Mouse (Mus musculus) midbrain, embryonic 10.5 days (tissue): ENCODE data around the gene Oit1. TPM values are rescaled to one million over a fixed set of nuclear protein-coding genes. Genes with fewer than 3 reads are reported as not detected.

ENCODE experiments used
- DNase-seq: peaks from one replicate; pipeline ENCODE4 v3.0.0-alpha.2; 2017; ENCODE audit warnings: low spot score
- H3K27ac ChIP-seq: fragments of 300-500 bp; sonication (generic); replicated peaks from 2 replicates; pipeline ENCODE4 v1.5.1; 2016; ENCODE audit warnings: mild to moderate bottlenecking
- H3K27me3 ChIP-seq: fragments of 300-500 bp; sonication (generic); 2 replicates; pipeline ENCODE4 v1.6.1; 2016; ENCODE audit warnings: low read depth, mild to moderate bottlenecking; ENCODE audit not compliant: poor library complexity, severe bottlenecking
- H3K36me3 ChIP-seq: fragments of 300-500 bp; sonication (generic); 2 replicates; pipeline ENCODE4 v1.6.1; 2016; ENCODE audit warnings: mild to moderate bottlenecking, moderate library complexity
- H3K4me1 ChIP-seq: fragments of 300-500 bp; sonication (generic); 2 replicates; pipeline ENCODE4 v1.6.1; 2016
- H3K4me3 ChIP-seq: fragments of 300-500 bp; sonication (generic); 2 replicates; pipeline ENCODE4 v1.5.1; 2016; ENCODE audit warnings: mild to moderate bottlenecking, moderate library complexity
- H3K9me3 ChIP-seq: fragments of 300-500 bp; sonication (generic); replicated peaks from 2 replicates; pipeline ENCODE4 v1.6.1; 2016; ENCODE audit warnings: mild to moderate bottlenecking
- WGBS: fragments of 180-500 bp; shearing (Covaris S2); methylation state at CpG from one replicate; pipeline ENCODE4 v1.1.7; 2016; 5-methylcytosine and 5-hydroxymethylcytosine counted together
- polyA plus RNA-seq: library from polyadenylated mRNA; unstranded; fragments of >200 nt; fragmentation: Nextera tagmentation; extraction: Ambion mirVana; gene quantifications from 2 replicates; pipeline ENCODE4 v1.2.1, GENCODE M21; 2016

Gene Oit1
- polyA plus RNA-seq, 1 experiment from 2014 or later = 0.09 TPM

DNA sequence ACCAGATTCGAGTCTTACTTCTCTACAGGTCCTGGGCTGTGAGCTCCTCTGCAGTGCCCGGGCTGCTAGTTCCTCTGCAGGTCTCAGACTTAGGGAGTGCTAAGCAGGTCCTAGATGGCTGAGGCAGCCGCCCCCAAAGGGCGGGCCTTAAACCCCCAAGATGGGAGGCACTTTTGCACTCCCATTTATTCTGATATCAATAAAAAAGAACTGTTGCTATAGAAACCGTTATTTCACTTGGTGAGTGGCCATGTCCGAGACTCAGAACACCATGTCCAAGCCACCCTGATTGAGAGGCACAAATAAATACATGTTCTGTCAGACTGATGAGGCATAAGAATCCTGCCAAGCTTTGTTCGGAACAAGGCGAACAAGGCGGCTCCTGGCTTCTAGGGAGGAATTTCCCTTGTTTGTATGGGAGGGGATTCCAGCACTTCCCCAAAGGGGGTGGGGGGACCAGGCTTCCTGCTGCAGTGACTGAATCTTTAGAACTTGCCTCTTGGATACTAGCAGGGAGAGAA is 68.9 kb downstream of the Oit1 start:
- 14% methylated on average over 9 of the region's 9 CpGs for WGBS
- H3K27me3 ChIP-seq = peaks cover 46% of the 10 kb centered on the region
- DNase-seq = no peak
- no peaks in the 10 kb centered on the region for H3K36me3 ChIP-seq
- peaks cover 12% of the 10 kb centered on the region for H3K4me1 ChIP-seq
- H3K4me3 ChIP-seq = no peak overlapping the region
- no peak overlapping the region for H3K27ac ChIP-seq
- no peaks in the 10 kb centered on the region for H3K9me3 ChIP-seq

DNA sequence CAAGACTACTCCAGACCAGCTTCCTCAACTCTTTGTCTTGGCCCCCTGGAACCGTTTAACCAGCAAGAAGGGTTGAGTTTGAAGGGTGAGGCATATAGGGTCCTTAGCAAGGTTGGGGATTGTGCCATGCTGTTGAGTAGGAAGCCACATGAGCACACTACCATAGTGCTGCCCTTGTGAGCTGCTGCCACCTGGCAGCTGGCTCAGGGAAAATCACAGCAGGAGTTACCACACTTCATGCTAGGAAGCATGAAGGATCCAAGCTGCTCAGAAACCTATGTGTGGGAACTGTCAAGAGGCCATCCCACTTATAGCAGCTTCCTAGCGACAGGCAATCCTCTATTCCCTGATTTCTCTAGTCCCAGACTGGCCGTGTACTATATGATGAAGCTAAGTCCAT is 69.9 kb downstream of the Oit1 start:
- Histone ChIP-seq H3K36me3 (no peaks in the 10 kb centered on the region), H3K27ac (no peak overlapping the region), H3K4me3 (no peak overlapping the region), H3K4me1 (peaks cover 12% of the 10 kb centered on the region), H3K27me3 (peaks cover 36% of the 10 kb centered on the region), H3K9me3 (no peaks in the 10 kb centered on the region)
- DNase-seq = no peak
- 69% methylated on average over 3 of the region's 3 CpGs for WGBS

DNA sequence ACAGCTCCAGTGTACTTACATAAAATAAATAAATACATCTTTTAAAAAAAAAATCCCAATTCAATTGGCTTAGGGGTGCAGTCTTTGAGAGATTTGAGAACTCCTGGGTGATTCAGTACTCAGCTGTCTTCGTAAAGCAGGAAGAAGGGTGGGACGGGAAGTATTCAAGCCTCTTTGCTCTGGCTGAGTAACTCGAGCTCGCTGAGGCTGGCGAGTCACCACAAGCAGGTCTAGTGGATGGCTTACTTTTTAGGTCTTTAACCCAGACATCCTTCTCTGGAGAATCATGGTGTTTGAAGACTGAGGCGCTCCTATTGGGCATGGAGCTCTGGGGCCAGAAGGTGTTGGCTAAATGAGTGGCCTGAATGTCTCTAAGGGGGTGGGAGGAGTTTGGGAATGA is 71.7 kb downstream of the Oit1 start:
- H3K27me3 ChIP-seq = peaks cover 32% of the 10 kb centered on the region
- no peak overlapping the region for H3K4me3 ChIP-seq
- 81% methylated on average over 6 of the region's 6 CpGs for WGBS
- no peaks in the 10 kb centered on the region for H3K9me3 ChIP-seq
- H3K27ac ChIP-seq = no peak overlapping the region
- H3K36me3 ChIP-seq = no peaks in the 10 kb centered on the region
- peaks cover 12% of the 10 kb centered on the region for H3K4me1 ChIP-seq
- no peak for DNase-seq

DNA sequence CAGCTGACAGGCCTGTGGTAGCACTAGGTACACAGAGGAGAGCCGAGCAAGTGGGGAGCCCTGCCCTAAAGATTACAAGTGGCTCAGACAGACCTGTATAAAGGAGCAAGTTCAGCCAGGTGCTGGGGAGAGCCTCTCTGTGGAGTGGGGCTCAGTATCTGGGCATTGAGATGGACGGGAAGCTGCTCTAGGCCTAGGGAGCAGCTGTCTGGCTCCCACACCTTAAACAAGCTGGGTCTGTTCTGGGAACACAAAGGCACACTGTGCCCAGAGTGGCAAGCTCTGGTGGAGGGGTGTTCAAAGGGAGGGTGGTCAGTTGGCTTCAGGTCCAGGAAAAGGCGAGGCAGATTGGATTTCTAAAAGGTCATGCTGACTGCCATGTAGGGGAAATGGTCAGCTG is 73.5 kb downstream of the Oit1 start:
- Histone ChIP-seq H3K4me3 (no peak overlapping the region), H3K27me3 (peaks cover 14% of the 10 kb centered on the region), H3K27ac (no peak overlapping the region), H3K4me1 (peaks cover 8% of the 10 kb centered on the region), H3K36me3 (no peaks in the 10 kb centered on the region), H3K9me3 (no peaks in the 10 kb centered on the region)
- no peak for DNase-seq
- WGBS = 71% methylated on average over 3 of the region's 3 CpGs

DNA sequence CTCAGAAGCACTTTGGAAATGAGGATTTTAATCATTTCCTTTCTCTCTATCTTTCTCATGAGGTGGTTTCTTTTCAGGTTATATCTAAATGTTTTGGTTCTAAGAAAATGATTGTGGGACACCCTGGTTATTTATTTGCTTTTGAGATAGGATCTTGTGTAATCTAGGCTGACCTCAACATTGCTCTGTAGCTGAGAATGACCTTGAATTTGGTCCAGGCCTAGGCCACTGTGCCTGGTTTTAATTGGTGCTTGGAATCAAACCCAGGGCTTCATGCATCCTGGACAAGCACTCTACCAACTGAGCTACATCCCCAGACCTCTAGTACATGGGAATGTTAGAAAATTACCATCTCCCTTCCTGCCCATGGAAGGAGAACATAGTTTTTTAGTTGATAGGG is 74.5 kb downstream of the Oit1 start:
- H3K9me3 ChIP-seq = no peaks in the 10 kb centered on the region
- no peak for DNase-seq
- no peaks in the 10 kb centered on the region for H3K36me3 ChIP-seq
- no peaks in the 10 kb centered on the region for H3K4me1 ChIP-seq
- H3K27me3 ChIP-seq = peaks cover 11% of the 10 kb centered on the region
- no peak overlapping the region for H3K4me3 ChIP-seq
- H3K27ac ChIP-seq = no peak overlapping the region

DNA sequence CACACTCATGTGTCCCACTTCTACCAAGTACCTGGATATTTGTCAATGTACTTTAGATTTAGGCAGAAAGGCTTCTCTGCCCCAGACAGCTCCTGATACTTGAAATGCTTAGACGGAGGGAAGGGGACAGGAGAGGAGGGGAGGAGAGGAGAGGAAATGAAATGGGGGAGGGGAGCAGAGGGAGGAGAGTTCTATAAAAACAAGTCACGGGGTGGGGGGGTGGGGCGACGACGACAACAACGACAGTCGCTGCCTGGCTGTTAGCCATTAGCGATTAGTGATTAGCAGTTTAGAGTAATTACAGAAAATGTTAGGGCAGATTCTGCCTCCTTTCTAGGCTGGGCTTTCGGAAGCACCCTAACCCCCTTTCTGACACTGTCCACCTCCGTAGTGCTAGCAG is 75.9 kb downstream of the Oit1 start:
- H3K4me1 ChIP-seq = no peaks in the 10 kb centered on the region
- no peaks in the 10 kb centered on the region for H3K36me3 ChIP-seq
- no peak for DNase-seq
- H3K4me3 ChIP-seq = no peak overlapping the region
- no peak overlapping the region for H3K27ac ChIP-seq
- no peaks in the 10 kb centered on the region; the same call in 1 of the 2 replicates for H3K27me3 ChIP-seq
- 27% methylated on average over 10 of the region's 10 CpGs for WGBS
- H3K9me3 ChIP-seq = no peaks in the 10 kb centered on the region

DNA sequence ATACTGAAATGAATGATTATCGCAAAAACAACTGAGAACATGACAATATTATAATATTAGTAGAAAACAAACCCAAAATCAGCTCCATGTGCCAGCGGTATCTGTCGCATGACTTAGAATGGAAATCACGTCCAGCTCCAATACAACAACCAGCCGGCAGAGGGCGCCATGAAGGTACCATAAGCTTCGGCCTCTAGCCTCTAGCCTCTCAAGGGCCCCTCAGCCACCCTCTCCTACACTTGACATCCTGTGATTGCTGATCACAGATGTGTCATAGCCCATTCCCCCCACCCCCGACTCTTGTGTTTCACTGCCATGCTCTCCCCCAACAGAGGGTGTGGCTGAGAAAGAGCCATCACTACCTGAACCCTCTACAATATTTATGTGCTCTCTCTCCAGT is 78.3 kb downstream of the Oit1 start:
- Histone ChIP-seq H3K27me3 (no peaks in the 10 kb centered on the region; the same call in 1 of the 2 replicates), H3K9me3 (no peaks in the 10 kb centered on the region), H3K27ac (no peak overlapping the region), H3K4me1 (no peaks in the 10 kb centered on the region), H3K4me3 (no peak overlapping the region), H3K36me3 (no peaks in the 10 kb centered on the region)
- 28% methylated on average over 8 of the region's 8 CpGs for WGBS
- DNase-seq = peak; percentile 65

Other genes with a start within 250 kb of the Oit1 start
- gene Pdhb, start 205.7 kb downstream of the Oit1 start, polyA plus RNA-seq = 214 and 225 TPM in 2 replicates
- 2.4 and 2.6 TPM in 2 replicates for gene Kctd6, start 164.6 kb downstream of the Oit1 start, polyA plus RNA-seq
- 0.05 TPM in 1 of 2 replicates, not detected in the other for gene Acox2, start 119.4 kb downstream of the Oit1 start, polyA plus RNA-seq
- 0.14 and 0.34 TPM in 2 replicates for gene Fam107a, start 60.7 kb downstream of the Oit1 start, polyA plus RNA-seq